Mouse (Mus musculus): ENCODE results near the gene Acp4.
"Not testable (repeated sequence)": the region's sequence is repeated elsewhere in the genome, so short reads cannot be mapped to it uniquely, and the experiment has no call there.

Gene Acp4

GRCm38 (mm10) chr7:44257278-44257677 is at the start of gene Acp4:
Gene Acp4 (minus strand): TSS chr7:44257378.
- in situ Hi-C loops (cut with MboI, MseI) = no loop called here

GRCm38 (mm10) chr7:44306516-44307240 is 49.5 kb upstream of the Acp4 start, which contains the start of gene Clec11a:
Gene Clec11a (minus strand): TSS chr7:44306902.
- in situ Hi-C loops (cut with MboI, MseI) = loop anchor here (10.0 kb wide), 2 partner anchors 448 to 1058 kb away; partner anchors contain the start of genes Ppfia3 and Zfp473

- in situ Hi-C loops (cut with MboI, MseI) = loop anchor here (10.0 kb wide), 2 partner anchors 449 to 1059 kb away; partner anchors contain the start of genes Ppfia3 and Zfp473
Observed at GRCm38 (mm10) chr7:44305686-44306085, 48.5 kb upstream of the Acp4 start.

- in situ Hi-C loops (cut with MboI, MseI) = loop anchor here (5.0 to 10.0 kb wide), 3 partner anchors 43 to 1060 kb away; partner anchors contain the start of genes Gm15517, Ppfia3 and Zfp473
Observed at GRCm38 (mm10) chr7:44304775-44305641, 47.8 kb upstream of the Acp4 start.

- in situ Hi-C loops (cut with MboI, MseI) = loop anchor here (5.0 to 10.0 kb wide), 3 partner anchors 42 to 1060 kb away; partner anchors contain the start of genes Gm15517, Ppfia3 and Zfp473
Observed at GRCm38 (mm10) chr7:44304463-44304774, 47.2 kb upstream of the Acp4 start.

GRCm38 (mm10) chr7:44303346-44304340 is 46.5 kb upstream of the Acp4 start:
- in situ Hi-C loops (cut with MboI, MseI) = loop anchor here (5.0 to 10.0 kb wide), 3 partner anchors 41 to 1061 kb away; partner anchors contain the start of genes Gm15517, Ppfia3 and Zfp473

- in situ Hi-C loops (cut with MboI, MseI) = not testable (repeated sequence)
Observed at GRCm38 (mm10) chr7:44297501-44297900, 40.3 kb upstream of the Acp4 start.

GRCm38 (mm10) chr7:44291418-44291817 is 34.2 kb upstream of the Acp4 start:
- in situ Hi-C loops (cut with MboI, MseI) = no loop called here

GRCm38 (mm10) chr7:44290986-44291385 is 33.8 kb upstream of the Acp4 start:
- in situ Hi-C loops (cut with MboI, MseI) = no loop called here

GRCm38 (mm10) chr7:44287760-44288159 is 30.6 kb upstream of the Acp4 start:
- in situ Hi-C loops (cut with MboI, MseI) = no loop called here

GRCm38 (mm10) chr7:44281586-44281985 is 24.4 kb upstream of the Acp4 start:
- in situ Hi-C loops (cut with MboI, MseI) = loop anchor here (5.0 kb wide), 1 partner anchor 201 kb away; no protein-coding TSS in a partner anchor

GRCm38 (mm10) chr7:44280959-44281358 is 23.8 kb upstream of the Acp4 start:
- in situ Hi-C loops (cut with MboI, MseI) = loop anchor here (5.0 kb wide), 1 partner anchor 201 kb away; no protein-coding TSS in a partner anchor

- in situ Hi-C loops (cut with MboI, MseI) = no loop called here
Observed at GRCm38 (mm10) chr7:44277250-44277622, 20.1 kb upstream of the Acp4 start.

- in situ Hi-C loops (cut with MboI, MseI) = no loop called here
Observed at GRCm38 (mm10) chr7:44276461-44277249, 19.5 kb upstream of the Acp4 start.

GRCm38 (mm10) chr7:44275546-44275945 is 18.4 kb upstream of the Acp4 start:
- in situ Hi-C loops (cut with MboI, MseI) = no loop called here

GRCm38 (mm10) chr7:44274096-44274495 is 16.9 kb upstream of the Acp4 start:
- in situ Hi-C loops (cut with MboI, MseI) = no loop called here

GRCm38 (mm10) chr7:44273446-44273845 is 16.3 kb upstream of the Acp4 start:
- in situ Hi-C loops (cut with MboI, MseI) = no loop called here

- in situ Hi-C loops (cut with MboI, MseI) = no loop called here
Observed at GRCm38 (mm10) chr7:44272546-44272945, 15.4 kb upstream of the Acp4 start.

- in situ Hi-C loops (cut with MboI, MseI) = no loop called here
Observed at GRCm38 (mm10) chr7:44271309-44271708, 14.1 kb upstream of the Acp4 start.

GRCm38 (mm10) chr7:44269397-44269796 is 12.2 kb upstream of the Acp4 start:
- in situ Hi-C loops (cut with MboI, MseI) = loop anchor here (5.0 kb wide), 1 partner anchor 83 kb away; no protein-coding TSS in a partner anchor
